Mouse (Mus musculus) stomach, postnatal 0 days (tissue): ENCODE data around the gene Nr0b2.
A peak's percentile ranks its signal among the peaks of the same experiment; 100 is the strongest.

Experiments
- CTCF ChIP-seq: IDR thresholded peaks from 2 replicates; pipeline ENCODE4 v1.5.1; 2016; ENCODE audit warnings: antibody characterized with exemption, low read depth, mild to moderate bottlenecking, moderate library complexity
- EP300 ChIP-seq: optimal IDR thresholded peaks from 2 replicates; pipeline ENCODE3; 2016; ENCODE audit warnings: antibody characterized with exemption

- TF ChIP-seq EP300 (no peak), CTCF (peak; percentile 90)
These were observed 40.2 kb upstream of the Nr0b2 start for GRCm38 (mm10) chr4:133512972-133513371.
